Mouse (Mus musculus): ENCODE measurements around the gene Nos1.

The Nos1 gene

DNA sequence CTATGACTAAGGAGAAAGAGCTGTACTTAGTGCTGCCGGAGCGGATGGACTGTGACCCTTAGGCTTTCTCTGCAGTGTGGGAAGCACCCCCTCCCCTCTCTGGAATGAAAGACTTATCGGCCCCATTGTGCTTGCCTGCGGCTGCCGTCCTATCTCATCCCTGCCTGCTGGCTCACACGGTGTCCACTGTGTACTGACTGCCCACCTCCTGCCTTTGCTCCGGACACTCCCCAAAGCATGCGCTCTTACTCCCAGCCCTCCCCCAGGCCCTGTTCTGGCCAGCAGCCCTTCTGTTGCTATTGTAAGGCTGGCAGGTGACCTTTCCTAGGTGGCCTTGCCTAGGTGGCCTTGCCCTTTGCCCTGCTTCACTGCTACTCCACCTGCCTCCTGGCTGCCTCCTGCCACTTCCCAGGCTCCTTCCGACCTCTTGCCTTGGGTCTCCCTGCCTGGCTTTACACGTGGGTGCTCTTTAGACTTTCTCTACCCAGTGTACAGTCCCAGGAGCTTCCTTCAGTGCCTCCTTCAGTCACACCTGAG lies 216.7 kb downstream of the Nos1 start:
- DNase-seq (ENCODE audit: low read depth, low spot score): no peak

DNA sequence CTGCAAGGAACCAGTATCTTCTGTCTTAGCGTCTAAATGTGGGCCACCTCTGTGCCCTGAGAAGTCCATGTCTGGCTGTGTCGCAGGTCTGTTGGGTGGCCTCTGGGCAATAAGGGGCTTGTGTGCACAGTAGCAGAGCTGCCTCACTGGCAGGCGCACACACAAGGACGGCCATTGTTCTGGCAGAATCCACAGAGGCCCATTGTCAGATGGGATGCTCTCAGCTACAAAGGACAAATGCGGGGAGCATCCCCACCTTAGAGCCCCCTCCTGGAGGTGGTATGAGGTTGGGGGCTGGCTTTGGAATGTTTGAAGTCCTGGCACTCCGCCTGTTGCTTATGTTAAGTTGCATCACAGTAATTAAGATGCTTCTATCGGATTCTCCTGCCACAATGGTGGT lies 218.2 kb downstream of the Nos1 start:
- DNase-seq (ENCODE audit: low read depth, low spot score): no peak

DNA sequence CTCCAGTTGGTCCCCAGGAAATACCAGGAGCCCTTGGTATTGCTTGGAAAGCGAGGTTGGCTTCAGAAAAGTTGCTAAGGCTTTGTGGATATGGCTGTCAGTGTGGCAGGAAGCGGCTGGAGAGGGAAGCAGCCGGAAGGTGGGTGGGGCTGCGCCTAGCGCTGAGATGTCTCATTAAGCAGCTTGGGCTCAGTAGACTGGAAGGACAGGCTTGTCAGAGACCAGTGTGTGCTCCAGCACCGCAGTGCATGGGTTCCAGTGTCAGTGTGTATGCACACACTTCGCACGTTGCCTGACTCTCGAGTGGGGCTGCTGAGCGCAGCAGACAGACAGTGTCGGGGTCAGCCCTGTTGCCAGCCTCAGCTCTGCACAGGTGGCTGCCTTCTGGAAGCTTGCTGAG lies 218.8 kb downstream of the Nos1 start:
- peak; percentile 23 for DNase-seq (ENCODE audit: low read depth, low spot score)

DNA sequence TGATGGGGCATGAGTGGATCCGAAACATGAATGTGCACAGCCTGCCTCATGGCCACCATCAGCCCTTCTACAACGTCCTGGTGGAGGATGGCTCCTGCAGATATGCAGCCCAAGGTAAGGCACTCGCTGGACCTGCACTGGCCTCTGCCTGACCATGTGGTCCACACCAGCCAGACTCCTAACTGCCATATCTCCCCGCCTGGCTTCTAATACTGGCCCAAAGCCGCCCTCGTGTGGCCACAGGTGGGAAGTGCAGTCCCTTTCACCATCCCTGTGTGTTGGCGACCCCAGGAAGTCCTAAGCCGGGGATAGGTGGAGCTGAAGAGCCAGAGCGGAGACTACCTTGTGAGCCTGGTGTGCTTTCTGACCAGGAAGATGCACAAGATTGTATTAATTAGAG lies 221.2 kb downstream of the Nos1 start:
- DNase-seq (ENCODE audit: low read depth, low spot score): peak; percentile 75

DNA sequence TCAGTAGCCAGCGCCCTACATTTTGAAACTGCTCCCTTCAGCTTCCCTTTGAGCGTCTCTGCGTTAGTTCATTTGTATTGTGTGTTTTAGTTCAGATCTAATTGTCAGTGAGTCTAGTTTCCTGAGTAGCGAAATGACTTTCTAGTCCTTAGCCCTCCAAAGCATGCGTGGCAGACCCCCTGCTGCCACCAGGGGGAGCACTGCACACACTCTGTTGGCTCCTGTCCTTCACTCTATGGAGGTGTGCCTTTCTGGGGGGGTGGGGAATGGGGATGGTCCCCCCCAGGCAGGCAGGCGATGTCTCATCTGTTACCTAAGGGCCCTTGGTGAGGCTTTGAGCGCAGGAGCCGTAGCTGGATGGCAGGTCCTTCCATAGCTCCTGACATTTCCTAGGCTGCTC lies 223.8 kb downstream of the Nos1 start:
- DNase-seq (ENCODE audit: low read depth, low spot score): peak; percentile 62

DNA sequence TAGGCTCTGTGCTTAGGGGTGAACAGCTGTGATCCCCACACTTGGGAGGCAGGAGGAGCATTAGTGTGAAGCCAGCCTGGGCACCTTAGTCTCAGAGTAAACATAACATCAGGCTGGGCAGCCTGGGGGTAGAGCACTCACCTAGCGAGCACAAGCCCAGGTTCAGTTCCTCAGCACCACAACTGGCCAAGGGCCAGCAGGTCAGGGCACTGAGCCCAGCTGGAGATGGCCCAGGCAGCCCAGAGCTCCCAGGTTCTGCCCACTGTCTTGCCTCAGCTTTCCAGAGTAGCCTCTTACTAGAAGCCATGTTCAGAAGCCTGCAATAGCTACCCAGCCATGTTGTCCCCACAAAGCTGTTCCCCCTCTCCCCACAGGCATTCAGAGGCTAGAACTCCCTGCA lies 224.9 kb downstream of the Nos1 start:
- DNase-seq (ENCODE audit: low read depth, low spot score): no peak

DNA sequence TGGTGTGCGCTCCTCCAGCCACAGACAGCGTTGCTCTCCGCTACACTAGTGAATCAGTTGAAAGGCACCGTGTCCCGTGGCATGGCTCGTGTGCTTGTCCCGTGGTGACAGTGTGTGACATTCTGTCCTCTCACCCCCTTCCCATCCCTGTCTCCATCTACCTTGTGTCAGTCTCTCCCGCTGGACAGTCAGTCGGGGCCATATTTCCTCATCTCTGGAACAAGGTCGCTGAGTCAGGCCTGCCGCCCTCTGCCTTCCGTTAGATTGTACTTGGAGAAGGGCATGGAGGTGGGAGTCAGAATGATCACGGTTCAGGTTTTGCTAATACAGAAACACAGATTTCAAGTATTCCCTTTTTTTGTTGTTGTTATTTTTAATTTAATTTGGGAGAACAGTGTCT lies 227.5 kb downstream of the Nos1 start:
- no peak for DNase-seq (ENCODE audit: low read depth, low spot score)
